Mouse (Mus musculus) liver, adult 2 months (tissue): Measurements from ENCODE around the gene Ttc39d. TPM values are rescaled to one million over a fixed set of nuclear protein-coding genes. Genes with fewer than 3 reads are reported as not detected.
"Not testable (repeated sequence)": the region's sequence is repeated elsewhere in the genome, so short reads cannot be mapped to it uniquely, and the experiment has no call there.

Experiments used
- DNase-seq: peaks from one replicate; pipeline ENCODE4 v3.0.0-alpha.2; 2011; ENCODE audit warnings: low read depth, low spot score; ENCODE audit errors: extremely low read depth
- H3K27ac ChIP-seq: fragments of 200-500 bp; replicated peaks from 2 replicates; pipeline ENCODE4 v1.5.1; 2012; ENCODE audit warnings: low read depth, mild to moderate bottlenecking, control low read depth, inconsistent platforms, low read length; ENCODE audit not compliant: insufficient read depth
- H3K27me3 ChIP-seq: fragments of 200-500 bp; 2 replicates; pipeline ENCODE4 v1.6.1; 2012; ENCODE audit warnings: mild to moderate bottlenecking, moderate library complexity, low read length, inconsistent platforms; ENCODE audit not compliant: control insufficient read depth, insufficient read depth
- H3K36me3 ChIP-seq: fragments of 200-500 bp; 2 replicates; pipeline ENCODE4 v1.6.1; 2012; ENCODE audit warnings: low read length, inconsistent platforms; ENCODE audit not compliant: control insufficient read depth, insufficient read depth
- H3K4me1 ChIP-seq: fragments of 200-500 bp; 2 replicates; pipeline ENCODE4 v1.6.1; 2011; ENCODE audit warnings: low read length; ENCODE audit not compliant: control insufficient read depth, insufficient read depth
- H3K4me3 ChIP-seq: fragments of 200-500 bp; 2 replicates; pipeline ENCODE4 v1.5.1; 2011; ENCODE audit warnings: low read depth, mild to moderate bottlenecking, control low read depth, low read length, moderate library complexity; ENCODE audit not compliant: insufficient read depth
- H3K79me2 ChIP-seq: fragments of 200-500 bp; 2 replicates; pipeline ENCODE4 v1.6.1; 2012; ENCODE audit warnings: inconsistent platforms, mild to moderate bottlenecking, low read length, moderate library complexity; ENCODE audit not compliant: control insufficient read depth, insufficient read depth
- H3K9ac ChIP-seq: fragments of 200-500 bp; 2 replicates; pipeline ENCODE4 v1.6.1; 2012; ENCODE audit warnings: low read depth, mild to moderate bottlenecking, control low read depth, inconsistent platforms, low read length
- CTCF ChIP-seq: fragments of 200-500 bp; IDR thresholded peaks from 2 replicates; pipeline ENCODE4 v1.5.1; 2011; ENCODE audit warnings: low read depth, low read length, control low read depth
- POLR2A ChIP-seq: fragments of 200-500 bp; IDR thresholded peaks from 2 replicates; pipeline ENCODE4 v1.6.1; 2011; ENCODE audit warnings: low read length, control low read depth; ENCODE audit not compliant: insufficient read depth; ENCODE audit errors: extremely low read depth
- WGBS: fragments of 180-500 bp; shearing (Covaris S2); methylation state at CpG from one replicate; pipeline ENCODE4 v1.1.7; 2018; 5-methylcytosine and 5-hydroxymethylcytosine counted together
- polyA plus RNA-seq: library from polyadenylated mRNA; depleted of rRNA; stranded (reverse); fragments of >200 nt; gene quantifications from 2 replicates; pipeline ENCODE4 v1.2.3, GENCODE M21; 2012
- total RNA-seq: library from RNA; depleted of rRNA; stranded (reverse); fragments of >200 nt; gene quantifications from 2 replicates; pipeline ENCODE4 v1.2.3, GENCODE M21; 2014

Gene Ttc39d
- total and polyA plus RNA-seq, 2 experiments, result not detected

DNA sequence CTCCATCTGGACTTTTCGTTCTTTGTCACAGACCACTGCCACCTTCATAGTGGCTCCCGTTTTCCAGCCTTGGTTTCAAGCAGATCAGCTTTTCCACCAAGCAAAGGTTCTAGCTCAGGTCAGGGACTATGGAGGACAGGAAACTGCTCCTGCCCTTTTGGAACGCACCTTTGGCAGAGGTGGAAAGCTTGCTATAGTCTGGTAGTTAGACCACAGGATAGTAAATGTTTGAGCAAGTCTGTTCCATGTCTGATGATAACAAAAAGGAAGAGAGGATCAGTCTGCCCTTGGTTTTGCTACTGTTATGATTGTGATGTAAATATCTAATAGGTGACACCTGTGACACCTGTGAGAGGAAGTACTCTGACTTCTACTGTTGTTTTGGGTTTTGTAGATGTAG lies 31.3 kb upstream of the Ttc39d start:
- peaks cover 7% of the 10 kb centered on the region; the same call in 1 of the 2 replicates for H3K4me1 ChIP-seq

GRCm38 (mm10) chr17:80178846-80179245 lies 28.4 kb upstream of the Ttc39d start:
- H3K36me3 ChIP-seq, result peaks cover 16% of the 10 kb centered on the region; the same call in 1 of the 2 replicates
- H3K4me3 ChIP-seq, H3K4me1 ChIP-seq, H3K79me2 ChIP-seq, H3K9ac ChIP-seq, DNase-seq, H3K27ac ChIP-seq, H3K27me3 ChIP-seq: not testable (repeated sequence)
- WGBS, result 96% methylated on average over 3 of the region's 3 CpGs

More for the DNA sequence above, 31.3 kb upstream of the Ttc39d start:
- Histone ChIP-seq H3K79me2 (peaks cover 3% of the 10 kb centered on the region; the same call in 1 of the 2 replicates), H3K27ac (no peak overlapping the region), H3K9ac (no peak overlapping the region), H3K36me3 (no peaks in the 10 kb centered on the region), H3K4me3 (no peak overlapping the region), H3K27me3 (no peaks in the 10 kb centered on the region)
- 82% methylated on average over 3 of the region's 3 CpGs for WGBS
- DNase-seq, result no peak
- no peak for TF ChIP-seq CTCF
- TF ChIP-seq POLR2A, result no peak

DNA sequence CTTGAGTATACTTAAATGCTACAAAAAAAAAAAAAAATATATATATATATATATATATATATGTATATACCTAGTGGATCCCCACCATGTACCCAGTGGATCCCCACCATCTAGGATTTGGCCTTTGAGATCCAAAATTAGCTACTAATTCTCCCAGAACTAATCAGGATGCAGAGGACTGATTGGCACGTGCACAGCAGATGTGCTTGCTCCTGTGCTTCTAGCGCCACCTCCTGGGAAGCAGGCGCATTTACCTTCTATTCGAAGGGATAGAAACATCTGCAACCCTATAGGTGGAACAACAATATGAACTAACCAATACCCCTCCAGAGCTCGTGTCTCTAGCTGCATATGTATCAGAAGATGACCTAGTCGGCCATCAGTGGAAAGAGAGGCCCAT lies 27.3 kb upstream of the Ttc39d start:
- H3K4me3 ChIP-seq, result no peak overlapping the region; the same call in 1 of the 2 replicates
- no peaks in the 10 kb centered on the region for H3K4me1 ChIP-seq
- DNase-seq, result peak; percentile 70
- TF ChIP-seq CTCF (peak; percentile 97), POLR2A (no peak)
- H3K36me3 ChIP-seq, result peaks cover 16% of the 10 kb centered on the region; the same call in 1 of the 2 replicates
- H3K27me3 ChIP-seq, result no peaks in the 10 kb centered on the region
- H3K27ac ChIP-seq, result no peak overlapping the region
- no peaks in the 10 kb centered on the region for H3K79me2 ChIP-seq
- 4% methylated on average over 6 of the region's 6 CpGs for WGBS
- H3K9ac ChIP-seq, result no peak overlapping the region

DNA sequence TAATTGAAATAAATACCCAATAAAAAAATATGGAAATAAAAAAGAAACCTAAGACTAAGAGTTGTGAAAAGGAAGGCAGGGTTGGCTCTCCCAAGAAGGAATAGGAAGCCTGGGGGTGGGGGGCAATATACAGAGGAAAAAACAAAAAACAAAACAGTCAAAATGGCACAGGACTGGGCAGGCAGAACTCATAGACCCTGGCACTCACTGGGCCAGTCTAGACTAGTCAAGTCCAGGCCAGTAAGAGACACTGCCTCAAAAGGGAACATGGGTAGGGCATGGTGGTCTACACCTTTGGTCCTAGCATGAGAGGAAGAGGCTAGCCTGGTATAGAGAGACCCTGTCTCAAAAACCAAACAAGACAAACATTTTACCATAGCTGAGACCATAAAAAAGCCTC lies 26.8 kb upstream of the Ttc39d start:
- Histone ChIP-seq H3K36me3 (peaks cover 16% of the 10 kb centered on the region; the same call in 1 of the 2 replicates), H3K4me3 (no peak overlapping the region), H3K9ac (no peak overlapping the region), H3K4me1 (no peaks in the 10 kb centered on the region), H3K27me3 (no peaks in the 10 kb centered on the region), H3K27ac (no peak overlapping the region), H3K79me2 (no peaks in the 10 kb centered on the region)
- DNase-seq, result no peak
- TF ChIP-seq POLR2A (no peak), CTCF (no peak)

GRCm38 (mm10) chr17:80183615-80184014 lies 23.6 kb upstream of the Ttc39d start:
- Histone ChIP-seq H3K27ac (no peak overlapping the region), H3K79me2 (no peaks in the 10 kb centered on the region), H3K4me3 (no peak overlapping the region), H3K9ac (no peak overlapping the region), H3K4me1 (no peaks in the 10 kb centered on the region), H3K36me3 (peaks cover 16% of the 10 kb centered on the region; the same call in 1 of the 2 replicates), H3K27me3 (no peaks in the 10 kb centered on the region)
- no peak for DNase-seq
- no peak for TF ChIP-seq CTCF
- no peak for TF ChIP-seq POLR2A
- WGBS, result 89% methylated on average over 10 of the region's 10 CpGs

DNA sequence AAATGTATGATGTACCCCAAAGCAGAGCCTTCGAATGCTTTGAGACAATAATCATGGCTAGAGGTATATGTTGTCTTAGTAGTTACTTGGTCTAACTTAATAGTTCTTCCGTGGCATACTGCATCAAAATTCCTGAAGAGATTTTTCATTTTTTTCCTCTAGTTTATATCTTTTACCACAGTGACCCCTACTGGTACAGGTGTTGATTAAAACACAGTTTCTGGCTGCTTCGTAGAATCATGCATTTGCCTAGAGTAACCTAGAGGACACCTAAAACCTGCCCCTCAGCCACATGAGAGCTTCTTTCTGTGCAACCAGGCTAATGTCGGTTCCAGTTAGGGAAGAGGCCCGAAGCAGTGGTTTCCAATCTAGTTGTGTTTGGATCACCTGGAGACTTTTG lies 14.2 kb upstream of the Ttc39d start:
- no peaks in the 10 kb centered on the region for H3K27me3 ChIP-seq
- no peaks in the 10 kb centered on the region for H3K36me3 ChIP-seq
- TF ChIP-seq POLR2A (no peak), CTCF (peak; percentile 43)
- no peak overlapping the region for H3K4me3 ChIP-seq
- DNase-seq, result peak; percentile 45
- H3K4me1 ChIP-seq, result no peaks in the 10 kb centered on the region
- H3K27ac ChIP-seq, result no peak overlapping the region
- no peaks in the 10 kb centered on the region for H3K79me2 ChIP-seq
- WGBS, result 50% methylated on average over 5 of the region's 5 CpGs
- H3K9ac ChIP-seq, result no peak overlapping the region
